Mouse (Mus musculus): ENCODE results near the gene Megf11. TPM values are rescaled to one million over a fixed set of nuclear protein-coding genes. Genes with fewer than 3 reads are reported as not detected.

The Megf11 gene
- total RNA-seq, 2 experiments from 2014 or later = 0.96 to 2.0 TPM

DNA sequence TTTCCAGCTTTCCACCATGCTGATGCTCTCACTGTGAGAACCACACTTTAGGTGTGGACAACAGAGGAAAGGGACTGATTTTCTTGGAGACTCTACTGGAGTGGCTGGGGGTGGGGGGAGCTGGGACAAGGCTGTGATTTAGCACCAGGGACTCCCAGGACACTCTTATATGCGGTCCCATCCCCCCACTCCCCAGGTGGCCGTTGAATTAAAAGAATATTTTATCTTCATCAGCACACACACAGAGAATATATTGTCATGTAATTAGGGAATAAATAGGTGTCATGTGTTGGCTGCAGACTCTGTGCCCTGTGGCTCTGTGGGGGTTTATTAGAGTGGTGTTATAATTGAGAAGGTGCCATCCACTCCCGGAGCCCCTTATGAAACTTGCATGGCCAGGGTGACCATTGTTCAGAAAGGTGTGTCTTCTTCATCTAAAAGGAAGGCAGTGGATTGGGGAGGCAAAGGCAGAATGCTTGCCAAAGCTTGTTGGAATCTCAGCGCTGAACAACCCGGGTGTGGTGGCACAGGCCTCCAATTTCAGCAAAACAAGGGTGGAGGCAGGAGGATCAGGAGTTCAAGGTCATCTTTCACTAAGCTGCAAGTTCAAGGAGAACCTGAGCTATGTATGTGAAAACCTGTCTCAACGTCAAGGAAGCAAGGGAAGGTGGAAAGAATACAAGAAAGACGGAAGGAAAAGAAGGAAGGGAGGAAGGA lies 4.3 kb downstream of the Megf11 start:
- intact Hi-C loops (cut with DNase I) = loop anchor here (5.0 to 10.0 kb wide), 3 partner anchors 93 to 545 kb away; no protein-coding TSS in a partner anchor
- DNase-seq (ENCODE audit: low spot score) = no peak

DNA sequence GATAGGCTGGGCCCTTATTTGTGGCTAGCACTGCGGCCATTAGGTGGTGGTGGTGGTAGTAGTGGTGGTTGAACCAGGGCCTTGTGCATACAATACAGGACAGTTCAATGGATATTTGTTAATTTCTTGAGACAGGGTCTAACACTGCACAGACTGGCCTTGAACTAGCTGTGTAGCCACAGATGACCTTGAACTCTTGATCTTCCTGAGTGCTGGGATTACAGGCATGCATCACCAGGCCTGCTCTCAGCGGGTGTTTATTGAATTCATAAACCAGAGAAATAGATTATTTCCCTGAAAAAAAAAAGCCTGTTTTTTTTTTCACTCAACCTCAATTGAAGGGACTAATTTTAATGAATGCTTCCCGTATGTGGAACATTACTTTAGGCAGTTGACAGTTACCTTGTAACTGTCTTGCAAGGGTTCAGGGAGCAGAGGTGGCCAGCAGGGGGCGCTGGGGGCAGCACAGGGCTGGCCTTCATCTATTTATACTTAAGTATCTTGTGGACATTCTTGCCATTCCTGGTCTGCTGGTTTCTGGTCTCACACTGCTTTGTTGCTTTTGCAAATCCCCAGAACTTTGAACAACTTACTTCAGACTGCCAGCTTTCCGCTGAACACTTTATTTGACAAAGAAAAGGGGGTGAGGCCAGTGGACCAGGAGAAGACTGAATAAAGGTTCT lies 8.6 kb downstream of the Megf11 start:
- DNase-seq (ENCODE audit: low spot score) = peak; percentile 21

DNA sequence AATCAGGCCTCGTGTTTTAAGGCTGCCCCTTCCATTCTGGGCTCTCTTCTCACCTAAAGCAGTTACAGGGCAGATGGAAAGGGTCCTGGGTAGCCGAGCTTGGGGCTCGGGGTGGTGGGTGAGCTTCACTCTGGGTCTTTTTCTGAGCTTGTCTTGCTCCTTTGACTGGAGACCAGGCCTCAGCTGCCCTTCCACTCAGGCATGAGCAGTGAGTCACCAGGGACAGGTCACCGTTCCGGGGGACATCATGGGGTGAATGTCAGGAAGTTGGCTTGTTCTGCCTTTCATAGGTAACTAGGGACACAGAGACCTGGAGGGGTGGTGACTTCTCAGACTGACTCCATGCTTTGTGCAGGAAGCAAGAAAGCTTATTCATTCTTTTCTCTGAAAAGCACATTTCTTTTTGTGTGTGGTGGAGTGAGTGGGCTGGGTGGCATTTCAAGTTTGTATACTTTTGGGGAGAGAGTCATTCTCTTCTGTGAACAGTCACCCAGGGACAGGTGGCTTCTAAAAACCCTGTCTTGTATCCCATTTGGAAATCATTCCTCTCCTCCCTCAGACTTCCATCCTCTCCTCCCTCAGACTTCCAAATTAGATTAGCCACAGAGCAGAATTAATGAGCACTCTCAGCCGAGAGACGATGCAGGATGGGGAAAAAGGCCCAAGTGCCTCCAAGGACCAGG lies 10.0 kb downstream of the Megf11 start:
- intact Hi-C loops (cut with DNase I) = loop anchor here (10.0 kb wide), 1 partner anchor 539 kb away; no protein-coding TSS in a partner anchor
- no peak for DNase-seq (ENCODE audit: low spot score)

More for the DNA sequence above, 8.6 kb downstream of the Megf11 start:
- intact Hi-C loops (cut with DNase I) = loop anchor here (1.0 to 10.0 kb wide), 4 partner anchors 88 to 541 kb away; no protein-coding TSS in a partner anchor

DNA sequence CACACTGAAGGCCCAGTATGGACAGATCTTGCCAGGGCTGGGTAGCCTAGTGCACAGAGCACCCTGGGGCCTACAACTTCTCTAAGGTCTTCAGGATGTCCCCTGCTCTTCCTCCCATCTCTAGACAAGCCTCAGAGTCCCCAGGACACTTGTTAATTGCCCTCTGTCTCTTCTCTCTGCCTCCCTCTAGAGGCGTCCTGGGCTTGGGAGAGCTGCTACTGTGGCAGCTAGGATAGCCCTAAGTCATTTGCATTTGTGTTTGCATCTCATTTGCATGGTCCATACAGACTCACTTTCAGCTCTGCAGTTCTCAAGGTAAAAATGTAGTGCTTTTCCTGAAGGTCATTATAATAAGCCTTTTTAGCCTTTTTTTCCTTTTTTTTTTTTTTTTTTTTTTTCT lies 11.7 kb downstream of the Megf11 start:
- no peak for DNase-seq (ENCODE audit: low spot score)
- intact Hi-C loops (cut with DNase I) = loop anchor here (10.0 kb wide), 1 partner anchor 538 kb away; no protein-coding TSS in a partner anchor

DNA sequence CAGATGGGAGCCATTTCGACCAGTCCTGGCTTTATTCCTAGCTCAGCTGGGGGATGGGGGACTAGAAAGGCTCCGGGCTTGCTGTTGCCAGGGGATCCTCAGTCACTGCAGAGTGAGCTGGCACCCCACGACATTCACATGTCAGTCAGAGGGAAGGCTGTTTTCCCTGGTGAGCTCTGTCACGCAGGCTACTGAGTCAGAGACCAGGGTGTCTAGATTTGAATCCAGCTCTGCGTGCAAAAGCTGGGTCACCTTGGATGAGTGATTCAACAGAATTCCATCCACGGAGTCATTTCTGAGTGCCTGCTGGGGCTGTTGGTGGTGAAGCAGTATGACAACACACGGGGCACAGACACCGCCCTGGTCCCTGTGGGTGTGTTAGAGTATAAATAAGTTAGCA lies 13.7 kb downstream of the Megf11 start:
- intact Hi-C loops (cut with DNase I) = loop anchor here (10.0 kb wide), 1 partner anchor 536 kb away; no protein-coding TSS in a partner anchor
- no peak for DNase-seq (ENCODE audit: low spot score)

DNA sequence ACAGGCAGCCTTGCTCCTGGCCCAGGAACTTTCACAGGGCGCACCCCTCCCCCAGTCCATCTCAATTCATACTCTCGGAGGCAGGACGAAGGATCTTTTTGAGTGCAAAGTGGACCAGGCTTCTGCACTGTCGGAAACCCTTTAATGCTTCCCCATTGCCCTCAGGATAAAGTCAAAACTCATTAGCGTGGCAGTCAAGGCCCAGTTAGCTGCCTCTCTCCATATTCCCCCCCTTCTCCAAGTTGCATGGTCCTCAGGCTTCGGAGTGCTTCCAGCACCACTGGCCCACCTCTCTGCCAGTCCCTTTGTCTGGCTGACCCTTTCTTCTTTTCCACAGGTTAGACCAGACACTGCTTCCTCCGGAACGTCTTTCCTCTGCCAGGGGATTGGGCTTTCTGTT lies 16.7 kb downstream of the Megf11 start:
- DNase-seq (ENCODE audit: low spot score) = no peak
- intact Hi-C loops (cut with DNase I) = no loop called here

DNA sequence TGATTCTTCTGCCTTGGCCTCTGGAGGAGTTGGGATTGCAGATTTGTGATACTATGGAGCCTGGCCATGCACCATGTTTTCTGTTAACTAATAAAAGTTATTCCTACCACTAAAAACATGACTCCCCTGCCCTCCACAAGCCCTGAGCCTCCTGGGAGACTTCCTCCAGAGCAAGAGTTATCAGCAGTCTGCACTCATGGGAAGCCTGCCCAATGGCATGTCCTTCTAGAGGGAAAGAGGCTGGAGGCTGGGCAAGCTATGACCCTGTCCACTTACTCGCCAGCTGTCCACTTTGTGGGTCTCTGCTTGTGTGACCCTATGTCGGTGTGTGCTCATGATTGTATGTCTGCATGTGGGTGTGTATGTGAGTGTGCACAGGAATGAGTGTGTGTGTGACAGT lies 21.4 kb downstream of the Megf11 start:
- no peak for DNase-seq (ENCODE audit: low spot score)
- intact Hi-C loops (cut with DNase I) = no loop called here

DNA sequence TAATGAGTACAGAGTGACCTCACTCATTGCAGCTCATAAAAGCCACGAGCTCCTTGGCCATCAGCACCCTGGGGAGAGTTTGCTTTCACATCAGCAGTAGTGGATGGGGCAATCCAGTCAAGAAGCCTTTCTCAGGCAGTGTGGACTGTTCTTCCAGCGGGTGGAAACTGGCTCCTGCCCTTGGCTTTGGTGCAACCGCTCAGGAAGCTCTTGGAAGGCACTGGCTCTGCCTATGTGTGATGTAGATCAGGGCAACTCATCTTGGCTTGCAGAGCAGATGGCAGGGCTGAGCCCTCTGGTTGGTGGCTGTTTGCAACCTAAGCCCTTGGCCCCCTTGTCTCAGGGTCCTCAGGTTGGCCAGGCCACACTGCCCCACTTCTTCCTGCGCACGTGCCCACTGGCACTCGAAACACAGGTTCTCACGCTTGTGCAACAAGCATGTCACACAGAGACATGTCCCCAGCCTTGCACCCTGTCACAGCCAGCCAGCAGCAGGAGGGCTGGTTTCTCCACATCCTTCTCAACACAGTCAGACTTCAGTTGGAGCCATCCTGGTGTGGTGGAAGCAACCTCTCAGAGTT lies 22.1 kb downstream of the Megf11 start:
- no peak for DNase-seq (ENCODE audit: low spot score)
- intact Hi-C loops (cut with DNase I) = no loop called here

DNA sequence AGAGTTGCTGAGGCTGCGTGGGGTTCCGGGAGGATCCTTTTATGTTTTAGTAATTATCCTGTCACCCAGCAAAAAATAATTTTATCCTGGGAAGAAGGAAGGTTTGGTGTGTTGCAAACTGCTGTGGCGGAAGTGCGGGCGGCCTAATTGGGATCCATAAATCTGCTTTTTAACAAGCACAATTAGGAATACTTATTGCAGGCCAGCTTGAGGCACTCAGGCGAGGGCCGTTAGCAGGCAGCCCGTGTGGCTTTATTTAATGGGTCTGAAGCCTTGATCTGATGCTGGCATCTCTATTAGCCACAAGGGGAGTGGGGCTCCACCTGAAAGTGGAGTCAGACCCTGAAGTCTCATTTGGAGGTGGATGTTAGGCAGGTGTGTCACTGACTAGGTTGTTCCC lies 23.4 kb downstream of the Megf11 start:
- no peak for DNase-seq (ENCODE audit: low spot score)

DNA sequence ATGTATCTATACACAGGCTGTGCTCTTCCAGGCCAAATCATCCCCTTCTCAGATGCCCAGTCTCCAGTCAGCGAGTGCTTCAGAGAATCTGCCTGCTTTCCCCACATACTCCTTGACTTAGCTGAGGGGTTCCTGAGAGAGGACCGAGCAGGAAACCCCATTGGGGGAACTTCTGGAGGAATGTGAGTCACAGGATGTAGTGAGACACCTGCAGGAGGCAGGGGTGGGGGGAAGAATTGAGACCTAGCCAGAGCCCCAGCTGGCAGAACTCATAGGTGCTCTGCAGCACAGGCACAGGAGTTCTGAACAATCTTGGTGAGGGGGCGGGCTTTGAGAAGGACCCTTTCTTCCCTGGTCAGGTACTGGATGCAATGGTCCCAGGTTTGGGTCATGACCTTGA lies 35.0 kb downstream of the Megf11 start:
- no peak for DNase-seq (ENCODE audit: low spot score)
- intact Hi-C loops (cut with DNase I) = no loop called here

More for the DNA sequence above, 23.4 kb downstream of the Megf11 start:
- intact Hi-C loops (cut with DNase I) = no loop called here

DNA sequence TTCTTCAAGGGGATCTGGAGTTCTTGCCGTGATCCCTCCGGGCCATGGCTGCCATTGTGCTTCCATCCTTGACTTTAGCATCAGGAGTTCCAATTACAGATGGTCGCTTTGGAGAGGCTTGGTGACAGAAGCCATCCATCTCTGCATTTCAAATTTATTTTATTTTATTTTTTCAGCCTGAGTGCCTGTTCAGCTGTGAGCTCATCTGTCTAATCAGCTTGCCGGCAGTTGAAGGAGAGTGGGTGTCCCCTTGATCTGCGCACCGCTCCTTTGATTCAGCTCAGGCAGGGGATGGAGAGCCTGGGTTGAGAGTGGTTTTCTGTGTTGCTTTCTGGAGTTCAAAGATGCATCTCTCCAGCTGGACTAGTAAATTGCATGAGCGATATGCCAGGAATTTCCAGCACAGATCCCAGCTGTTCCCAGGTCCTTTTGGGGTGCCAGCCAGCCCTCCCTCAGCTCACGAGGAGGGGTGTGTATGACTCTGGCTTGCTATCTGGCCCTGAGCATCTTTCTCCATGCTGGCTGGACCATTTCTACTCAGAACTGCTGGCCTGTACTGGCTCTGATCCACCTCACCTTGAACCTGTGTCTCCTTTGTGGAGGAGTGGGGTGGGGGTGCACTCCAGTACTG lies 36.7 kb downstream of the Megf11 start:
- intact Hi-C loops (cut with DNase I) = no loop called here

DNA sequence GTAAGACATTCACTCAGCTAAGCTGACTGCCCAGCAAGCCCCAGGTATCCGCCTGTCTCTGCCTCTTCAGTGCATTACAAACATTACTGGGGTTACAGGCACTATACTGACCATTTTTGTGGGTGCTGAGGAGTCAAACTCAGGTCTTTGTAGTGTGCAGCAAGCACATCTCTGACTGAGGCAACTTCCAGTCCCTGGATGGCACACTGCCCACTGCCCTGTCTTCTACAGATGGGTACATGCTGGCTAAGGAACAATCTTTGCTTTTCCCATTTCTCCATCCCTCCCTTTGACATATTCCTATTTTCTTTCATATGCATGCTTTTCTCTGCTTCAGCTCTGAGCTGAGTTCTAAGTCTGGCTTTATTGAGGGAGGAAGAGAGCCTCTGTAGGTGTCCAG lies 38.5 kb downstream of the Megf11 start:
- DNase-seq (ENCODE audit: low spot score) = no peak
- intact Hi-C loops (cut with DNase I) = no loop called here

More for the DNA sequence above, 36.7 kb downstream of the Megf11 start:
- DNase-seq (ENCODE audit: low spot score) = no peak

DNA sequence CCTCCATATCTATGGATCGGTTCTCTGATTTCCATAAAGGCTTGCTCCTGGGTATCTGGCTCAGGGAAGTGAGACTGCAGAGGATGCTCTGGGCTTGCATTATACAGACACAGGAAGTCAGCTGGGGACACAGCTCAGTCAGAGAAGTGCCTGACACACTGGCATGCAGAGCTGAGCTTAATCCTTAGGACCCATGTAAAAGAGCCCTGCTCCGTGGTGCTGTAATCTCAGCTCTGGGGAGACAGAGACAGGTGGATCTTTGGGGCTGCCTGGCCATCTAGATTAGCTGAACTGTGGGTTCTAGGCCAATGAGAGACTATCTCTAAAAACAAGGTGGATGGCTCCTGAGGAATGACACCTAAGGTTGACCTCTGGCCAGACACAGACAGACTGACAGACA lies 50.7 kb downstream of the Megf11 start:
- no peak for DNase-seq (ENCODE audit: low spot score)
- intact Hi-C loops (cut with DNase I) = no loop called here

DNA sequence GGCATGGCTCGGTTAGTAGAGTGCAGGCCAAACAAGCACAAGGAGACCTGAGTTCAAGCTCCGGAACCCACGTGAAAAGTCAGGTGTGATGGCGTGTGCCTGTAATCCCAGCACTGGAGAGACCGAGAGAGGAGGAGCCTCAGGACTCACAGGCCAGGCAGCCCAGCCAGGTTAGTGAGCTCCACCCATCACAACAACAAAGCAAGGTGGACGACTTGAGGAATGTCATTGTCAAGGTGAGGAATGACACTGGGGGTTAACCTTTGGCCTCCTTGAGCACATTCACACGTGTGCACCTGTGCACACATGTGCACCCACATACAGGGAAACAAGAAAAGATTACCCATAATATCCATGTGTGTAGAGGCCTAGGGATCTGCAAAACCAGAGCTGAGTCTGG lies 54.7 kb downstream of the Megf11 start:
- no peak for DNase-seq (ENCODE audit: low spot score)
- intact Hi-C loops (cut with DNase I) = no loop called here

DNA sequence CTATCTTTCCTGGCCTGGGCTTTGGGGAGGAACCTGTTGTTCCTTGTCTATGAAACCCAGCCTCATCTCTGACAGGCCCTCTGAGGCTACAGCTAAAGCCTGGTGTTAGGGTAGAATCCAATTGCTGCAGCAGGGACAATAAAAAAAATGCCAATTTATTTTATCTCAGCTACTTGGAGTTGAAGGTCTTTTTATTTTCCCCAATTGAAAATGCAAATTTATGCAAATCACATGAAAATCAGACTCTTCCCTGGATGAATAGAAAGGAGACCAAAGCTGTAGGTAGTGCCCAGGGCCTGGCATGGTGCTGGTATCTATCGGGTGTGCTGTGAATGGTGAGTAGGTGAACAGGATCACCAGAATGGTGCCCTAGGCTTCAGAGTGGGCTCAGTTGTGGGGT lies 60.6 kb downstream of the Megf11 start:
- DNase-seq (ENCODE audit: low spot score) = no peak
- intact Hi-C loops (cut with DNase I) = no loop called here

DNA sequence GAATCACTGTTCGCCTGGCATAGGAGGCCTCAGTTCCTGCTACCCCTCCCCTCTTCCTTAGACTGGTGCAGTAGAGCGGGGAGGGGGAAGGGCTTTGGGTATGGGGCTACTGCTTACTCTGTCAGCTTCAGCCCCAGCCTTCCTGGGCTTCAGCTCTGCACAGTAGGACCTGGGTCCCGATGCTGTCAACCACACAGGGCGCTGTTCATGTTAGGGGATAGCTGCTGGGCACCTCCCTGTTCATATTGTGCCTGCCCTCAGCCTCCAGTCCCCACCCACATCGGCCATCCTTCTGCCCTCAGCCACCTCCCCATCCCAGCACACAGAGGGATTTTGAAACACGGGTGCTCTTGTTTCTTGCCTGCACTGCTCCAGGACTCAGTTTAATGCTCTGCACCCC lies 61.6 kb downstream of the Megf11 start:
- intact Hi-C loops (cut with DNase I) = no loop called here
- DNase-seq (ENCODE audit: low spot score) = no peak

DNA sequence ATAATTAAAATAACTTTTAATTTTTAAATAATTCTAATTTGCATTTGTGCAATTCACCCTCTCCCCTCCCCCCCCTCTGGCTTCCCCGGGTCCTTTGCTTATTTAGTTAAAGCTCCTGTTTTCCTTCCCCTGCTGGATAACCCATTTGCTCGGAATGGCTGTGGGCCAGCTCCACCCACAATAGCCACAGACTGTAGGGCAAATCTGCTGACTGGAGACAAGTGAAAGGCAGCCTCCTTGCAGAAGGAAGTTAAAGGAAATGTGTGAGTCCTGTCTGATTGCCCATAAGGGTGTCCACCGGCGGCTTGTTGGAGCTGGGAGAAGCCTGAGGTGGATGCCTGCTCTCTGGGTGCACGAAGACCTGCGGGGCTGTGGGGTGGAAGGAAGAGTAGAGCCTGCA lies 62.1 kb downstream of the Megf11 start:
- DNase-seq (ENCODE audit: low spot score) = peak; percentile 9
- intact Hi-C loops (cut with DNase I) = no loop called here

DNA sequence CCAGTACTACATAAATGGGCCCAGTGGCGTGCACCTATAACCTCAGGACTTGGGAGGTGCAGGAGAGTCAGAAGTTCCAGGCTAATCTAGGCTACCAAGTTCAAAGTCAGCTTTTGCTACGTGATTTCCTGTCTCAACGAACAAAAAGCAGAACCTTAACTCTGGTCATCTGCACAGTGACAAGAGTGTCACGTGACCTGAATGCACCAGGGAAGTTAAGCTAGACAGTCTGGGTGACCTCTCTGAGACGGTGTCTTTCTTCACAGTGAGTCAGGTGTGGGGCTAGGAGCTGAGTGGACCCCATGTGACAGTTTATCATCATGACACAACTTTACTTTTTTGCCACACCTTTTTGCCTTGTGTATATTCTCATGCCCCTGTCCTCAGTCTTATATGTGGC lies 67.3 kb downstream of the Megf11 start:
- intact Hi-C loops (cut with DNase I) = no loop called here
- DNase-seq (ENCODE audit: low spot score) = no peak

DNA sequence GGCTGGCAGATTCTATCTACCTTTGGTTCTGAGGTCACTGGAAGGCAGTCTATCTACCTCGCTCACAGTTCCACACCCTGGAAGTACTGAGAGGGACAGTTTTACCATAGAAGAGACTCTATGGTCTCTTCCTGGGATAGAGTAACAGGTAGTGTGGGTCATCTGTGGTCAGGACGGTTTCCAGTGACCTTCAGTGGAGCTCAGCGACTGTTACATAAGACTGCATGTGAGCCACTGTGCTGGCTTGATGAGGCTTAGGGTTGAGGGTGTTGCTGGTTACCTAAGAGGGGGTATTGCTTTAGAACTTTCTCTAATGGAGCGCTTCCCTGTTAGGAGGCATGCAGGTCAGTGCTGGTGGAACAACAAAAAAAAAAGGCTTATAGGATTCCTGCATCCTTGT lies 68.8 kb downstream of the Megf11 start:
- intact Hi-C loops (cut with DNase I) = no loop called here
- DNase-seq (ENCODE audit: low spot score) = no peak

DNA sequence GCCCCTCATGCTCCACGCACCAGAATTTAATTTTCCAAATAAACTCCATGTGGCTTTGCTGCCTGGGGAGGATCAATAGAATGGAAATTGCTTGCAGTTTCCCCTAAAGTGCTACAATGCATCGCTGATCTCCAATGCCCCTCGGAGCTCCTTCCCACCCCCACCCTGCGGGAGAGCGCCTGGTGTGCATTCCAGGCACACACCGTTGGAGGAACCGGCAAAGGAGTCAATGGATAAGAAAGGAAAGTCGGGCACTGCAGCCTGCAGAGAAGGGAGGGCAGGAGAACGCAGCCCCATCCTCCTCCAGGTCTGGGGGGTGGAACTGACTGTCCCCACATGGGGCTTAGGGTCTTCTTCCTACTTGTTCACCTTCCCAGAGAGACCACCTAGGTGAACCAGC lies 70.5 kb downstream of the Megf11 start:
- intact Hi-C loops (cut with DNase I) = no loop called here
- DNase-seq (ENCODE audit: low spot score) = no peak

All from heart, postnatal 25 days (tissue).